Mouse (Mus musculus) olfactory bulb, adult 2 months (tissue): Measurements from ENCODE around the gene Ksr2.

Experiments used
- CTCF ChIP-seq: fragments of 200-500 bp; IDR thresholded peaks from 2 replicates; pipeline ENCODE4 v1.5.1; 2012; ENCODE audit warnings: low read depth, mild to moderate bottlenecking, low read length, moderate library complexity; ENCODE audit not compliant: insufficient read depth
- POLR2A ChIP-seq: fragments of 200-500 bp; IDR thresholded peaks from 2 replicates; pipeline ENCODE4 v1.6.1; 2012; ENCODE audit warnings: mild to moderate bottlenecking, low read depth, low read length, moderate library complexity; ENCODE audit not compliant: insufficient read depth

- TF ChIP-seq CTCF (no peak), POLR2A (no peak)
Observed at GRCm38 (mm10) chr5:117556570-117556969, 142.8 kb downstream of the Ksr2 start.
